Mouse (Mus musculus) testis, postnatal 14 days (tissue): ENCODE measurements around the gene AB124611.
A peak's percentile ranks its signal among the peaks of the same experiment; 100 is the strongest.
"Not testable (repeated sequence)": the region's sequence is repeated elsewhere in the genome, so short reads cannot be mapped to it uniquely, and the experiment has no call there.

Source experiments
- DNase-seq: peaks from one replicate; pipeline ENCODE4 v3.0.0; 2021; ENCODE audit warnings: low spot score

The AB124611 gene

DNA sequence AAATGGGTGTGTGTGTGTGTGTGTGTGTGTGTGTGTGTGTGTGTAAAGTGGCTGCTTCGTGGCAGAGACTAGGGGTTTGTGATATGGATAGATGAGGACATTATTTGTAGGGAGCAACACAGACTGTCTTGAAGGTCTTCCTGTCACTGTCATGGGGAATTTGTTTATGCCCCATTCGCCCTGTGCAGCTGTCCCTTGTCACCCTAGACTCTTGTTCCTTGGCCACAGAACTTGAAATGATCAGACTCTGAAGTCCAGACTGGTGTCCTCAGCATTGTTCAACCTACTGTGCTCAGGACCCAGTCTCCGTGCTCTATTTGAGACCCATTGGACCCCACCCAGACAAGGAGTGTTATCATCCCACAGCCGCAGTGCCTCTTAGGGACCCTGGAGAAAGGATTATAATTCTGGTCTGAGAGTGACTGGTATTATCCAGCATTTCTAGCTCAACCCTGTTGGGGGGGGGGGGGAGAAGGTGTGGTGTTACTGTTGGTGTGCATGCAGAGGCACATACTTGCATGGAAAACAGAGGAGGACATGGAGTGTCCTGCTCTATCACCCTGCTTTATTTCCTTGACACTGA lies 39.1 kb downstream of the AB124611 start:
- DNase-seq, result no peak

DNA sequence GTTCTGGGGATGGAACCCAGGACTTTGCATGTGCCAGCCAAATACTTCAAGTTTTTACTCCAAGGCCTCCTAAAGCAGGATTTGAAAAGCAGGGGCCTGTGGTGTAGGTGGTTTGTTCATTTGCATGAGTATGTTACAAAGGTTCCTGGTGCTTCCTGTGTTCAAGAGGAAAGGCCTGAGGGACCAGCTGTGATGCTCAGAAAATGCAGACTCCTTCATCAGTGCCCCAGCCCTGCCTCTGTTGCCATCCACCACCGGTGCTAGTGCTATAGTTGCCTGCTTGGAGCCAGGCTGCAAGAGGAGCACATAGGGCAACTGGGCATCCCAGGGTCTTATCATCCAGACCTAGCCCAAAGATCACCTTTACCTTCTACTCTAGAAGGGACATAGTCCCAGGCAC lies 40.6 kb downstream of the AB124611 start:
- no peak for DNase-seq

DNA sequence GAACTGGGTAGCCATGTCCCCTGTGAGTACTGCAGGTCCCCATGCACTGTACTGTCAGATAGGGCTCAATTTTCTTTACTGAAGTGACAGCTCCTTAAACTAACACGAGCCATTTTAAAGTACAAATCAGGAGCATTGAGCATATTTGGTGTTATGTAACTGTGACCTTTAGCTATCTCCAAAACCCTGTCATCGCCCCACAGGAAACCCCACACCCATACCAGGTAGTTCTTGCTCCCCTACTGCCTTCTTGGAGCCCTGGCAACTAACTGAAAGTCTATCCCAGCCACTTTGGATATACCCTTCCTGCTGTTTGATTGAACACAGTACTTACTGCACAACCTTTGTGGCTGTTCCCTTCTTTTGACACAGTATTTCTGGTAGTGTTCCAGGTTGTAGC lies 41.1 kb downstream of the AB124611 start:
- no peak for DNase-seq

DNA sequence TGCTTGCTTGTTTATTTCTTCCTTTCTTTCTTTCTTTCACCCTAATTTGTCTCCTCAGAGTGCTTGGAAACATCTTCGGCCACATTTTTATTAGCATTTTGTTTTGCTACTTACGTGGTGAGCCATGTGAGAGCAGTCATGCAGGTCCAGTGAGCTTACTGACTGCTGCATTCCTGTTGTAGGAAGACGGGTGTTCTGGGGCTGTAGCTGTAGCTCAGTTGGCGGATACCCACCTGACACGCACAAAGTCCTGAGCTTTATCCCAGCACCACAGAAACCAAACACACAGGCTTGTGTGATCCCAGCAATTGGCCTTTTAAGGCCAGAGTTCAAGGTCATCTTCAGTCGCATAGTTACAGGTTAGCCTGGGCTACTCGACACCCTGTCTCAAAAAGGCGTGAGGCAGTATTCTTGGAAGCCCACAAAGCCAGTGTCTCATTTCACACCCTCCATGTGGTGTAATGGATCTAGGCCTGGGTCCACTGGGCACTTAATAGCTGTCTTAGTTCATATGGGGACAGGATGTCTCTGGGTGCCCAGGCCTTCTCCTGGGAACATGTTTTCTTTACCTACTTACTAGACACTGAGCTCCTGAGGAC lies 42.8 kb downstream of the AB124611 start:
- no peak for DNase-seq

DNA sequence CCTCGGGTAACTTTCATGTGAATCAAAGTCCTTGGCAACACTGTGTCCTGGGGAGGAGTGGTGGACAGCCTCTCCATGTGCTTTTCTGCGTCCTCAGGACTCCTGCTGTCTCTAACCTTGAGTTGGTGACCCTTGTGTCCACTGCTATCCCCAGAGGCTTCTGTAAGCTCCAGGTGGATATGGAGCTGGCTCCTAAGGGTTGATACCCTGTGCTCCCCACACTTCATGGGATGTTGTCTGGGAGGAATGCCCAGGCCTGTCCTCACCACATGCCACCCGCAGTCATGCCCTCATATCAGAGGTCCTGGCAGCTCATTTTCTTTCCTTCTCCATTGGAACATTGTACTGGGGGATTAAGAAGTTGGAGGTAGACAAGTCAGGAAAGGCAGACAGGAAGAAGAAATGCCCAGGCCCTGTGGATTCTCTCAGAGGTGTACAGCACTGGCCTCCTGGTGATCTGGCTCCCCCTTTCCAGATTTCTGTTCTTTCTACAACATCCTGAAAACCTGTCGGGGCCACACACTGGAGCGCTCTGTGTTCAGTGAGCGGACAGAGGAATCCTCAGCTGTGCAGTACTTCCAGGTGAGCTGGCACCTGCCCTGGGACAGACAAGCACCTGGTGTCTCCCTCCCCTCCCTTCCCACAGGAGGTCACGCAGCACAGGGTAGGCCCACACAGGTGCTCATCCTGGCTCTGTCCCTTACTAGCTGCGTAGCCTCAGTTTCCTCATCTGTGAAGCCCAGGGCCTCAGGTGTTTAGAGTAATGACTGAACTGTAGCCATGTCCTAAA lies 48.2 kb downstream of the AB124611 start:
- no peak for DNase-seq

DNA sequence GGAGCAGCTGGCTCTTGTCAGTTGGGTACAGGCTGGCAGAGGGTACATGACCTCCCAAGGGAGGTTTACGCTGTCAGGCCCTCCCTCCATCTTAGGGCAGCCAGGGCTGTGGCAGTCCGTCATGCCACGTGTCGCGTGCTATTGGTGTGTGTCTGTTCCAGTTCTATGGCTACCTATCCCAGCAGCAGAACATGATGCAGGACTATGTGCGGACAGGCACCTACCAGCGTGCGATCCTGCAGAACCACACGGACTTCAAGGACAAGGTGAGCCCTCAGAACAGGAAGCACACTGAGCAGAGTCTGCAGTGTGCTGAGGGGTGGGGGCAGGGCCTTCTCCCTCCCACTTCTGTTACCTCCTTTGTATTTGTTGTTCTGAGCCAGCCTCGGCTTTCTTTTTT lies 49.3 kb downstream of the AB124611 start:
- no peak for DNase-seq

DNA sequence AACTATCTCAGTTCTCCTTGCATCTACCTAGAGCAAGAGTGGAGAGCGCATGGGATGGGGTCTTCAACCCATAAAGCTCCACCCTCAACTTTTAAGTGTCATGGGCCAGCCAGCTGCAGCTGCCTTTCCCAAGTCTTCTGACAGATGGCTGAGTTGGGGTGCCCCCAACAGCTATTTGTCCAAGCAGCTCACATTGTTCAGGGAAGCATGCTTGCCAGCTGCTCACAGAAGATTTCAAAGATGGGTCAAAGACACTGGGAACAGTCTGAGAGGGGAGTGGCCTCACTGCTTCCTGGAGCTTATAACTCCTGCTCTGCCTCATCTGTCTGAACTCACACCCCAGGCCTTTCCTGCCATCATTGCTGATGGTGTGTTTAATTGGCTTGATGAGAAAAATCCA lies 50.3 kb downstream of the AB124611 start:
- no peak for DNase-seq

DNA sequence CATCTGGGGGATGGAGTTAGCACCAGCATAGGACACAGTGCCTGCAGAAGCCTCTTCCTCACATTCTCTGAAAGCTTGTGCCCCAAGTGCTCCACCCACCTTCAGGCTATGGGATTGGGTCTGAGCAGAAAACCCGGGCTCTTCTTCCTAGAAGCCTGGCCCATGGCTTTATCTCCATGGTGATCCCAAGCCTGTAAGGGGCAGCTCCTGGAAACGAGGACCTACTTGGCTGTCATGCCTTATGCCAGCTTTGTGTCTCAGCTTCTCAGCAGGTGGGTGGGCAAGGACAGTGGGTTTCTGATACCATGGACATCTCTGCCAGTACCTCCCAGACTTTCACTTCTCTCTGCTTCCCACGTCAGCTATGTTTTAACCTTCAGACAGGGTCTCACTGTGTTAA lies 52.2 kb downstream of the AB124611 start:
- no peak for DNase-seq

DNA sequence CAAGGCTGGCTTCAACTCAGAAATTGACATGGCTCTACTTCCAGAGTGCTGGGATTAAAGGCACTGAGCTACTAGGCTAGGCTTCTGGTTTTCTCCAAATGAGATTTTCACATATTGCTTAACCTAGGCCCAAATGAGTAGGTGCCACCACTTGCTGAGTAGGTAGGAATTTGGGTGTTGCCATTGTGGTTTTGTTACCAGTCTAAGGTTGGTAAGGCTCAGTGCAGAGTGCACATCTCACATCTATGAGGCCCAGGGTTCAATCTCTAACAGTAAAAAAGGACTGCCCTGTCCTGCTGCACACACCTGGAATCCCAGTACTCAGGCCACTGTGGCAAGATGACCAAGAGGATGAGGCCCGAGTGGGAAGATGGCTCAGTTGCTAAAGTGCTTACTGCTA lies 59.4 kb downstream of the AB124611 start:
- DNase-seq, result no peak

DNA sequence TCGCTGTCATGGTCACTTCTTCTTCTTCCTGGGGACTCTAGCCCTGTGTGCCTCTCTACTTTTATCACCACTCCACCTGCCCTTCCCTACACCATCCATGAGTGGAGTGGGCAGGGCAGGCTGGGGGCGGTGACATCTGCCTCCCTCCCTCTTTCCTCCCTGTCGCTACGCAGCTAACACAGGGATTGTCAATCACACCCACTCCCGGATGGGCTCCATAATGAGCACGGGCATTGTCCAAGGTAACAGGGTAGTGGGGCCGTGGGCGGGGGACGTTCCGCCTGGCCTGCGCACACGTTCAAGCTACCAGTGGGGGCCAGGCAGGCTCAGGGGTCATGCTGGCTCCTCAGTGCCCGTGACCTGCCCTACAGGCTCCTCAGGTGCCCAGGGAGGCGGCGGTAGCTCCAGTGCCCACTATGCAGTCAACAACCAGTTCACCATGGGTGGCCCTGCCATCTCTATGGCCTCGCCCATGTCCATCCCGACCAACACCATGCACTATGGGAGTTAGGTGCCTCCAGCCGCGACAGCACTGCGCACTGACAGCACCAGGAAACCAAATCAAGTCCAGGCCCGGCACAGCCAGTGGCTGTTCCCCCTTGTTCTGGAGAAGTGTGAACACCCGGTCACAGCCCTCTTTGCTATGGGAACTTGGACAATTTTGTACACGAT lies 61.8 kb downstream of the AB124611 start:
- DNase-seq, result no peak

DNA sequence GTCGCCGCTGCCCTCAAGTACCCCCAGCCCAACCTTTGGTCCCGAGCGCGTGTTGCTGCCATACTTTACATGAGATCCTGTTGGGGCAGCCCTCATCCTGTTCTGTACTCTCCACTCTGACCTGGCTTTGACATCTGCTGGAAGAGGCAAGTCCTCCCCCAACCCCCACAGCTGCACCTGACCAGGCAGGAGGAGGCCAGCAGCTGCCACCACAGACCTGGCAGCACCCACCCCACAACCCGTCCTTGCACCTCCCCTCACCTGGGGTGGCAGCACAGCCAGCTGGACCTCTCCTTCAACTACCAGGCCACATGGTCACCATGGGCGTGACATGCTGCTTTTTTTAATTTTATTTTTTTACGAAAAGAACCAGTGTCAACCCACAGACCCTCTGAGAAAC lies 62.4 kb downstream of the AB124611 start:
- no peak for DNase-seq

DNA sequence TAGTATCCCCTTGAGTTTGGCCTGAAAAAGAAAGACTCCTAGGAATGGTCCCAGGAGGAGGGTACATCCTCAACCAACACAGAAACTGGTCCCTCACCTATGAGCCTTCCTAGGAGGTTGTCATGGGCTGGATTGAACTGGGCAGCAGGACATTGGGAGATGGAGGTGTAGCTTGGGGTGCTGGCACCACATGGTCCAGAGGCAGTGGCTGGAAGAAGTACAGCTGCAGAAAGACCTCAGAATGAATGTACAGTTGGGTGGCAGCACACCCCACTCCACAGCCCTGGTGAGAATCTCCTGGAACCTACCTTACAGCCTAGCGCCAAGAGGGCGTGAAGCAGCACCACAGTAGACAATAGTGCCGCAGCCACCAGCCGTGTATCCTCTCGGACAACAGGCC lies 63.6 kb downstream of the AB124611 start:
- no peak for DNase-seq

DNA sequence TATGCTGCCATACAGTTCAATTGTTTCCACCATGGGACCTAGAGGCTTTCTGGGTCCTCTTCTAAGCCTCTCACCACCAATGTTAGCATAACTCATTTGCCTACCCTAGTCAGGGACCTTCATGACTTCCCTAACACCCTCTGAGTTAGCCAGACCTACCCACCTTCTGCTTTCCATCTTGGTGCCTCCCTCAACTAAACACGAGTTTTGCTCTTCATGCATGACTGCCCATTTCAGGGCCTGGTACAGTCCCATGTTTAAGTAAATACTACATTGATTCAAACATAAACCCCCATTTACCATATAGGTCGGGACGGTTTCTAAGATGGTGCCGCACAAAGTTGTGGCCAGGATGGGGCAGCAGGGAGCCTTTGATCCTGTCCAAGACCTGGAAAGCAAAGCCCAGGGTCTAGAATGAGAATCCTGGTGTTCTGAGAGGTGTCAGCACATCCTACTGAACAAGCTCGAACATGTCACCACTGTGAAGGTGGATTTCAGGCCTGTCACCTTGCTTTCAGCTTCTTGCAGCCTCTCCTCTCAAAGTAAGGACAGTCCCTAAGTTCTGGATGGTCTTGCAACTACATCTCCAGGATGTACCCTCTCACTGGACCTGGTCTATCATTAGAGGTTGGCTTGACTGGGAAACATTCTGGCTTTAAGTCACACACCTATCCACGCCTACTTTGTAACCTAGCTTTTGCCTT lies 65.3 kb downstream of the AB124611 start:
- DNase-seq, result no peak

DNA sequence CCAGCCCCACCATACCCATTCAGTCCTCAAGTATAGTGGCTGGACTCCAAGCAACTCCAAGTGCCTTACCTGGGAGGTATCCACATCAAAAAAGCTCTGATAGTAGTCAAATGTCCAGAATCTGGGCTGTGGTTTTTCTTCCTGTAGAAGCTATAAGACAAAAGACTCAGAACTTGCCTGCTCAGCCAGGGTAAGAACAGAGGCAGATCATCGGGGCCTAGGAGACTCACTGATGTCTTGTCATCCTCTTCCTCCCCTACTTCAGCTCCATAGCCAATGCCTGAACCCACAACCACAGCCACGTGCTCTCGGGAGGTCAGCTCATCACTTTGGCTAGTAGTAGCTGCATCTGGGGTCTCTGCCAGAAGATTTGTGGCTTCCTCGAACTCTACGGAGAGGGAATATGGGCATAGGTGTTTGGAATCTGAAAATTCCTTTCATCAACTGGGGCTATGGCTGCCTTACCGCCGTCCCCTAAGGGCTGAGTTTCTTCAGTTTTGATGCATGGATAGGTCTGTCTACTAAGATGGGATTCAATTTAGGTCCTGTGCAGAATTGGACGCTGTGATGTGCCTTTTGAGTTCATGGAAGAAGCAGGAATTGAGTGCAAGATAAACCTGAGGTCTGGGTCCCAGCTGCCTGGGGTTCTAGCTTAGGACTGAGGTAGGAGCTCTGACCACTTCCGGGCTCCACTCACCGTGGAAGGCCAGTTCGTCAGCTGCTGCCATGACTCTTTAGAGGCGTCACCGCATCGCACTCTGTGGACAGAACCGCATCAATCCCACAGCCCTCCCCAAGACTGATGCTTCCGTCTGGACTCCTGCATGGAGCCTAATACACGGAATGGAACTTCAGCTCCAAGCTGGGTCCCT lies 66.1 kb downstream of the AB124611 start:
- DNase-seq, result no peak

DNA sequence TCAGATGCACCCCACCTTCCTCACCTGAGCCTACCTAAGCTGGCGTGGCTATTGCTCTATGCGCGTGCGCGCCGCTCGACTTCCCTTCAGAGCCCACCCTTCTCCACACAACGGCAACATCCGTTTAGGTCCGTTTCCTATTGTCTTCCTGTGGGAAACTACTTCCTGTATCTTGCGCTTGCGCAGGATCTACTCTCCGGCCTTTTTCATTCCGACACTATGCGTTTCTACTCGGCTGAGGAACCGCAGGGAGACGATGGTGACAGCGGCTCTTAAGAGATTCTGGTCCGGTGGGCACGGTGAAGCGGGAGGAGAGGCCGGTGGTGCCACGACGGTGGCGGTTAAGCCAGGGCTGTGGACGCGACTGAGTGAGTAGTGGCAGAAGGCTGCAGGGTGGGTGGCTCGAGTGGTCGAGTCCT lies 66.7 kb downstream of the AB124611 start, which contains the start of the genes Timm29 and Yipf2:
TSS of gene Timm29 (plus strand) at position 20 of the 419 bp plus-strand sequence.
TSS of gene Yipf2 (minus strand) at position 126 of the 419 bp plus-strand sequence.
- DNase-seq, result peak; percentile 92

DNA sequence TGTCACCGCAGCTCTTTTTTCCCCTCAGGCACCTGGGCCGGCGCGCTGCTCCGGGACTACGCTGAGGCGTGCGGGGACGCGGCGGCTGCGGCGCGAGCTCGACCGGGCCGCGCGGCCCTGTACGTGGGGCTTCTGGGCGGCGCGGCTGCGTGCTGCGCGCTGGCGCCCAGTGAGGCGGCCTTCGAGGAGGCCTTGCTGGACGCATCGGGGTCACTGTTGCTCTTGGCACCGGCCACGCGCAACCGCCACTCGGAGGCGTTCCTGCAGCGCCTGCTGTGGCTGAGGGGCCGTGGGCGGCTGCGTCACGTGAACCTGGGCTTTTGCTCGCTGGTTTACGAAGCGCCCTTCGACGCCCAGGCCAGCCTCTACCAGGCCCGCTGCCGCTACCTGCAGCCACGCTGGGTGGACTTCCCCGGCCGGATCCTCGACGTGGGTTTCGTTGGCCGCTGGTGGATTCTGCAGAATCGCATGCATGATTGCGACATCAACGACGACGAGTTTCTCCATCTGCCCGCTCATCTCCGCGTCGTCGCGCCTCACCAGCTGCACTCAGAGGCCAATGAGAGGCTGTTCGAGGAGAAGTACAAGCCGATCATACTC lies 67.2 kb downstream of the AB124611 start:
- peak; percentile 64 for DNase-seq

DNA sequence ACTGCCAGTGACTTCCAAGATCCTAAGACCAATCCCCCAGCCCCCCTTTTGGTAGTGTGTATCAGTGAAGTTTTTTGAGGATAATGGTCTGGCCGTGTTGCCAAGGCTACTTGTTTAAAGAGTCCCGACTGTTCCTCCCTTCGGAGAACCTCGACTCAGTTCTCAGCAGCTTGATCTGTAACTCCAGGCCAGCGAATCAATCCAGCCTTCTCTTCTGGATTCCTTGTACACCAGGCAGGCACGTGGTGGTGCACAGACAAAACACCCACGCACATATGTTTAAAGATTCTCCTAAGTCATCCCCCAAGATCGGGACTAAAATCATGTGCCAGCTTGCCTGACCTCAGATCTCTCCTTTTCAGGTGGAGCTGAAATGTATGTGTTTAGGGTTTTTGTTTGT lies 68.4 kb downstream of the AB124611 start:
- not testable (repeated sequence) for DNase-seq

DNA sequence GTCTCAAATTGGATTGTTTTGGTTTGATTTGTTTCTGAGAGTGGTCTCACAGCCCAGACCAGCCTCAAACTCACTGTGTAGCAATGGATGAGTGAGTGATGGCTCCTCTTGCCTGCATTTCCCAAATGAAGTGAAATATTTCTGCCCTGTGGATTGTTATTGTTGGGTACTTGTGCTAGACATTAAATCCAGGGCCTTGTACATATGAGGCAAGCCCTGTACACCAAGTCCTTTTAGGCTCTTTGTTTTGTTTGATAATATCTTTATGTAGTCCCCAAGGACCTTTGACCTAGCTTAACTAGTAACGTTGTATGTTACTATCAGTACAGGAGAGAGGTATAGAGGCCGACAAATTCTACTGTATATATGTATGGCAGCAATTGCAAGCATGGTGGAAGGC lies 68.9 kb downstream of the AB124611 start:
- DNase-seq, result no peak
